Mouse (Mus musculus) CH12.LX (cell line): Measurements from ENCODE around the gene Fam57a. TPM values are rescaled to one million over a fixed set of nuclear protein-coding genes. Genes with fewer than 3 reads are reported as not detected.

ENCODE experiments used
- DNase-seq: peaks from one replicate; pipeline ENCODE4 v3.0.0-alpha.2; 2013; ENCODE audit errors: extremely low read depth
- H3K27ac ChIP-seq: 2 replicates; pipeline ENCODE4 v1.5.1; 2012; ENCODE audit warnings: low read depth, mild to moderate bottlenecking, control low read depth, moderate library complexity; ENCODE audit not compliant: insufficient read depth
- H3K27me3 ChIP-seq: replicated peaks from 2 replicates; pipeline ENCODE3; 2012; ENCODE audit warnings: inconsistent platforms
- H3K36me3 ChIP-seq, 2 experiments: replicated peaks in 1 of 2; 2 replicates each; pipeline versions ENCODE3 to v1.6.1; 2012; ENCODE audit warnings: inconsistent platforms in 1 of 2, low read length in 1 of 2, mild to moderate bottlenecking in 1 of 2, mixed read lengths in 1 of 2, moderate library complexity in 1 of 2; ENCODE audit not compliant: control insufficient read depth in 1 of 2, insufficient read depth in 1 of 2
- H3K4me1 ChIP-seq, 2 experiments: 2 replicates each; pipeline ENCODE4 v1.6.1; 2012; ENCODE audit warnings: inconsistent platforms in 1 of 2, moderate library complexity in 1 of 2; ENCODE audit not compliant: insufficient read depth in 2 of 2, control insufficient read depth in 1 of 2
- H3K4me2 ChIP-seq: 2 replicates; pipeline ENCODE4 v1.6.1; 2012; ENCODE audit warnings: low read depth, mild to moderate bottlenecking, control low read depth; ENCODE audit not compliant: poor library complexity, insufficient read depth, severe bottlenecking
- H3K4me3 ChIP-seq, 3 experiments: fragments of 150-350 bp in 1 of 3; sonication (generic) in 1 of 3; replicated peaks in 1 of 3; 2 replicates each; pipeline versions ENCODE3 to v1.5.1; 2011 to 2012; ENCODE audit warnings: low read depth in 2 of 3, low read length in 2 of 3, mild to moderate bottlenecking in 2 of 3, moderate library complexity in 2 of 3, control low read depth in 1 of 3, improper control_type of control experiment in 1 of 3, inconsistent platforms in 1 of 3, mixed read lengths in 1 of 3; ENCODE audit not compliant: poor library complexity in 1 of 3
- H3K79me2 ChIP-seq: replicated peaks from 2 replicates; pipeline ENCODE4 v1.6.1; 2012; ENCODE audit warnings: mild to moderate bottlenecking, moderate library complexity; ENCODE audit not compliant: control insufficient read depth, poor library complexity, insufficient read depth, severe bottlenecking; ENCODE audit errors: extremely low read depth
- H3K9ac ChIP-seq: 2 replicates; pipeline ENCODE4 v1.6.1; 2012; ENCODE audit warnings: low read depth, mild to moderate bottlenecking, control low read depth, moderate library complexity; ENCODE audit not compliant: insufficient read depth
- H3K9me3 ChIP-seq: replicated peaks from 2 replicates; pipeline ENCODE3; 2012; ENCODE audit warnings: low read length, inconsistent platforms, mixed read lengths
- E2F4 ChIP-seq: IDR thresholded peaks from 2 replicates; pipeline ENCODE4 v1.6.1; 2011; ENCODE audit warnings: low read depth, low read length, improper control_type of control experiment; ENCODE audit not compliant: insufficient replicate concordance
- ELF1 ChIP-seq: IDR thresholded peaks from 2 replicates; pipeline ENCODE4 v1.6.1; 2014; ENCODE audit warnings: low read depth, mild to moderate bottlenecking, inconsistent platforms, low read length, improper control_type of control experiment
- ETS1 ChIP-seq: conservative IDR thresholded peaks from 2 replicates; pipeline ENCODE4 v1.6.1; 2012; ENCODE audit warnings: low read depth, mild to moderate bottlenecking, inconsistent platforms, low read length, improper control_type of control experiment, moderate library complexity
- GABPA ChIP-seq: IDR thresholded peaks from 2 replicates; pipeline ENCODE4 v1.6.1; 2012; ENCODE audit warnings: low read depth, low read length, improper control_type of control experiment, inconsistent platforms; ENCODE audit not compliant: insufficient replicate concordance
- HCFC1 ChIP-seq: IDR thresholded peaks from 2 replicates; pipeline ENCODE4 v1.6.1; 2012; ENCODE audit warnings: low read depth, mild to moderate bottlenecking, inconsistent platforms, low read length, improper control_type of control experiment
- IRF4 ChIP-seq: IDR thresholded peaks from 2 replicates; pipeline ENCODE4 v1.6.1; 2014; ENCODE audit warnings: low read depth, mild to moderate bottlenecking, inconsistent platforms, low read length, improper control_type of control experiment
- JUND ChIP-seq: conservative IDR thresholded peaks from 2 replicates; pipeline ENCODE4 v1.6.1; 2011; ENCODE audit warnings: low read depth, low read length, improper control_type of control experiment
- MAFK ChIP-seq: IDR thresholded peaks from 2 replicates; pipeline ENCODE4 v1.6.1; 2011; ENCODE audit warnings: low read length, improper control_type of control experiment; ENCODE audit not compliant: insufficient replicate concordance
- MAX ChIP-seq: IDR thresholded peaks from 2 replicates; pipeline ENCODE4 v1.6.1; 2011; ENCODE audit warnings: low read length, improper control_type of control experiment
- MAZ ChIP-seq: IDR thresholded peaks from 2 replicates; pipeline ENCODE4 v1.6.1; 2012; ENCODE audit warnings: low read depth, mild to moderate bottlenecking, inconsistent platforms, low read length, improper control_type of control experiment, moderate library complexity
- MYC ChIP-seq: IDR thresholded peaks from 2 replicates; pipeline ENCODE4 v1.6.1; 2011; ENCODE audit warnings: low read depth, mild to moderate bottlenecking, improper control_type of control experiment, low read length
- PAX5 ChIP-seq: IDR thresholded peaks from 2 replicates; pipeline ENCODE4 v1.6.1; 2012; ENCODE audit warnings: low read length, inconsistent platforms, mixed read lengths
- POLR2AphosphoS2 ChIP-seq: IDR thresholded peaks from 2 replicates; pipeline ENCODE4 v1.6.1; 2011; ENCODE audit warnings: low read depth, low read length, improper control_type of control experiment
- RAD21 ChIP-seq: IDR thresholded peaks from 2 replicates; pipeline ENCODE4 v1.6.1; 2011; ENCODE audit warnings: low read depth, mild to moderate bottlenecking, low read length, improper control_type of control experiment, moderate library complexity
- RCOR1 ChIP-seq: conservative IDR thresholded peaks from 2 replicates; pipeline ENCODE4 v1.6.1; 2012; ENCODE audit warnings: low read depth, mild to moderate bottlenecking, inconsistent platforms, low read length, improper control_type of control experiment
- SMC3 ChIP-seq: IDR thresholded peaks from 2 replicates; pipeline ENCODE4 v1.6.1; 2011; ENCODE audit warnings: low read depth, low read length, improper control_type of control experiment
- TBP ChIP-seq: conservative IDR thresholded peaks from 2 replicates; pipeline ENCODE4 v1.6.1; 2011; ENCODE audit warnings: low read depth, low read length, improper control_type of control experiment
- USF1 ChIP-seq: IDR thresholded peaks from 2 replicates; pipeline ENCODE4 v1.6.1; 2014; ENCODE audit warnings: low read depth, mild to moderate bottlenecking, inconsistent platforms, low read length, improper control_type of control experiment
- ZNF384 ChIP-seq: IDR thresholded peaks from 2 replicates; pipeline ENCODE4 v1.6.1; 2012; ENCODE audit warnings: low read depth, low read length, improper control_type of control experiment, inconsistent platforms
- dilution Hi-C: fragments of 300-500 bp; cut with MboI; formaldehyde crosslinking; loops from 2 replicates; pipeline ENCODE4 v1.14.3; 2020; ENCODE audit warnings: low sequenced_read_pairs; ENCODE audit not compliant: extremely low pct_unique_long_range_greater_than_20kb, extremely low pct_ligation_motif_present
- in situ Hi-C: fragments of 300-500 bp; cut with MboI; formaldehyde crosslinking; loops from 3 replicates; pipeline ENCODE4 v1.14.3; 2019; ENCODE audit warnings: low sequenced_read_pairs, low pct_ligation_motif_present, low pct_unique_long_range_greater_than_20kb, mixed read lengths
- polyA plus RNA-seq: library from polyadenylated mRNA; unstranded; fragments of >175 nt; gene quantifications from 2 replicates; pipeline ENCODE4 v1.2.1, GENCODE M21; 2012; ENCODE audit warnings: low read depth; ENCODE audit not compliant: insufficient read length
- total RNA-seq, 2 experiments: library from RNA; depleted of rRNA; stranded (reverse); fragments of 300-350 nt in 1 of 2; fragments of >200 nt in 1 of 2; gene quantifications; 2 replicates each; pipeline ENCODE4 v1.2.3; 2012 to 2014

Fam57a gene
- total and polyA plus RNA-seq, 3 experiments: 3.9 to 10.2 (median 7.0) TPM

GRCm38 (mm10) chr11:76153236-76153951, 26.1 kb upstream of the Fam57a start (continued):
- TF ChIP-seq RAD21: no peak
- TF ChIP-seq E2F4: no peak
- no peak for TF ChIP-seq MAZ
- no peak for TF ChIP-seq GABPA
- TF ChIP-seq JUND: peak; percentile 43; the same call in 1 of the 2 replicates
- no peak for TF ChIP-seq MAX
- 0 out of 2 replicates have a peak, but pooled peaks have one; percentile 15 for TF ChIP-seq HCFC1
- no peak for TF ChIP-seq TBP
- no peak for TF ChIP-seq SMC3

- dilution Hi-C loops: no loop called here
- H3K4me1 ChIP-seq: peaks cover 6 to 41% of the 10 kb centered on the region in 2 experiments
- H3K4me3 ChIP-seq: no peak overlapping the region
- no peaks in the 10 kb centered on the region for H3K27me3 ChIP-seq
- in situ Hi-C loops: loop anchor here (10.0 kb wide), 1 partner anchor 129 kb away; the partner anchor contains the start of gene Rflnb
- DNase-seq: no peak
- H3K9me3 ChIP-seq: no peaks in the 10 kb centered on the region
- no peak overlapping the region for H3K27ac ChIP-seq
- H3K36me3 ChIP-seq: peaks cover 35 to 79% of the 10 kb centered on the region in 2 experiments
- no peak overlapping the region for H3K9ac ChIP-seq
- TF ChIP-seq ELF1 (no peak), JUND (no peak), IRF4 (no peak), RCOR1 (no peak), MAFK (no peak), SMC3 (no peak), USF1 (no peak), MYC (no peak), MAZ (no peak), PAX5 (no peak), GABPA (no peak), ETS1 (no peak), POLR2AphosphoS2 (no peak)
- H3K4me2 ChIP-seq: no peak overlapping the region
- H3K79me2 ChIP-seq: no peaks in the 10 kb centered on the region
Observed at GRCm38 (mm10) chr11:76154200-76154599, 25.3 kb upstream of the Fam57a start.

GRCm38 (mm10) chr11:76154861-76155260, 24.6 kb upstream of the Fam57a start:
- no peak for DNase-seq
- no peaks in the 10 kb centered on the region for H3K79me2 ChIP-seq
- peaks cover 6 to 41% of the 10 kb centered on the region in 2 experiments for H3K4me1 ChIP-seq
- no peak overlapping the region for H3K4me2 ChIP-seq
- dilution Hi-C loops: no loop called here
- H3K9me3 ChIP-seq: no peaks in the 10 kb centered on the region
- no peak for TF ChIP-seq HCFC1
- TF ChIP-seq ZNF384: no peak
- no peak for TF ChIP-seq RCOR1
- no peak for TF ChIP-seq TBP
- no peaks in the 10 kb centered on the region for H3K27me3 ChIP-seq
- peaks cover 36 to 82% of the 10 kb centered on the region in 2 experiments for H3K36me3 ChIP-seq
- H3K4me3 ChIP-seq: no peak overlapping the region
- in situ Hi-C loops: loop anchor here (5.0 to 10.0 kb wide), 2 partner anchors 130 to 373 kb away; partner anchors contain the start of gene Rflnb
- H3K9ac ChIP-seq: no peak overlapping the region
- no peak overlapping the region for H3K27ac ChIP-seq
